Comparison of ENCODE assay signal across 8 mouse cellular contexts in genomic region chr1:155293446-155293845, GRCm38 (mm10). TPM values are rescaled to one million over a fixed set of nuclear protein-coding genes. Genes with fewer than 3 reads are reported as not detected.
DNase-seq lines count a peak whose midpoint lies in the region; ATAC-seq lines count a peak whose summit lies in the region.

No protein-coding gene starts in this region.

- H3K36me3 ChIP-seq in forebrain, embryonic 15.5 days: peaks cover 22% of the 10 kb centered on the region
- H3K36me3 ChIP-seq in kidney, embryonic 14.5 days (ENCODE audit: control insufficient read depth, insufficient read depth, low read length): peaks cover 9% of the 10 kb centered on the region; the same call in 1 of the 2 replicates
- peaks cover 25% of the 10 kb centered on the region for H3K36me3 ChIP-seq in midbrain, embryonic 10.5 days

- intact Hi-C loops in heart, postnatal 25 days (cut with DNase I): loop anchor here (2.0 kb wide), 2 partner anchors 223 to 243 kb away; no protein-coding TSS in a partner anchor

- WGBS in forebrain, embryonic 15.5 days: 5% methylated on average over 3 of the region's 3 CpGs
- WGBS in kidney, embryonic 14.5 days: 16% methylated on average over 3 of the region's 3 CpGs
- 30% methylated on average over 3 of the region's 3 CpGs for WGBS in midbrain, embryonic 10.5 days

- peaks cover 5% of the 10 kb centered on the region for H3K4me1 ChIP-seq in forebrain, embryonic 15.5 days
- no peaks in the 10 kb centered on the region for H3K4me1 ChIP-seq in kidney, embryonic 14.5 days (ENCODE audit: control insufficient read depth, insufficient read depth, low read length)
- peaks cover 2% of the 10 kb centered on the region; the same call in 1 of the 2 replicates for H3K4me1 ChIP-seq in midbrain, embryonic 10.5 days

- H3K9me3 ChIP-seq in forebrain, embryonic 15.5 days: no peaks in the 10 kb centered on the region
- H3K9me3 ChIP-seq in kidney, embryonic 14.5 days (ENCODE audit: control insufficient read depth, low read length): no peaks in the 10 kb centered on the region
- no peaks in the 10 kb centered on the region for H3K9me3 ChIP-seq in midbrain, embryonic 10.5 days (replicated peaks)

- H3K27me3 ChIP-seq in forebrain, embryonic 15.5 days: no peaks in the 10 kb centered on the region
- no peaks in the 10 kb centered on the region for H3K27me3 ChIP-seq in kidney, embryonic 14.5 days (ENCODE audit: control insufficient read depth, insufficient read depth, low read length)
- H3K27me3 ChIP-seq in midbrain, embryonic 10.5 days (ENCODE audit: low read depth, poor library complexity, severe bottlenecking): no peaks in the 10 kb centered on the region

- H3K27ac ChIP-seq in forebrain, embryonic 15.5 days (replicated peaks): peak overlapping the region; percentile 63
- no peak overlapping the region for H3K27ac ChIP-seq in kidney, embryonic 14.5 days (ENCODE audit: low read depth, low read length)
- H3K27ac ChIP-seq in midbrain, embryonic 10.5 days (replicated peaks): no peak overlapping the region

- peak; percentile 10 to 57 for DNase-seq in heart, adult 9 months (ENCODE audit: low spot score in 2 of 2)
- DNase-seq in heart, postnatal 25 days (ENCODE audit: low spot score): no peak
- peak; percentile 78 for DNase-seq in c-Kit-positive CD71-positive TER-119-negative erythroid progenitor cells, embryonic 14.5 days (ENCODE audit: low read depth)
- peak; percentile 37 for DNase-seq in midbrain, embryonic 10.5 days (ENCODE audit: low spot score)
- no peak for DNase-seq in ovary, postnatal 10 days (ENCODE audit: low spot score)

- no peak overlapping the region for H3K4me2 ChIP-seq in forebrain, embryonic 15.5 days (replicated peaks)
- no peak overlapping the region for H3K4me2 ChIP-seq in kidney, embryonic 14.5 days (replicated peaks; ENCODE audit: low read depth, low read length)

- no peak overlapping the region for H3K9ac ChIP-seq in forebrain, embryonic 15.5 days (replicated peaks)
- H3K9ac ChIP-seq in kidney, embryonic 14.5 days (ENCODE audit: low read depth, low read length): no peak overlapping the region

- peak; percentile 94 for ATAC-seq in CD4-positive, CD25-positive, alpha-beta regulatory T cell, adult 4 months
- peak; percentile 88 for ATAC-seq in forebrain, embryonic 15.5 days (replicated peaks)
- peak; percentile 85 for ATAC-seq in kidney, embryonic 14.5 days (ENCODE audit: low FRiP score, low TSS enrichment)

- no peak overlapping the region for H3K4me3 ChIP-seq in forebrain, embryonic 15.5 days
- no peak overlapping the region for H3K4me3 ChIP-seq in kidney, embryonic 14.5 days (ENCODE audit: low read length)
- no peak overlapping the region for H3K4me3 ChIP-seq in midbrain, embryonic 10.5 days

RNA-seq across cellular contexts. Expression of gene BC034090, which starts 49.2 kb away (rescaled TPM):
- total RNA-seq in heart, postnatal 25 days (2021): 10 to 100 TPM; 38.0 to 41.4 TPM
- under 1 TPM; 0.29 to 0.32 TPM for polyA plus RNA-seq in CD4-positive, CD25-positive, alpha-beta regulatory T cell, adult 4 months (2017; shearing (Covaris generic))
- 3.3 and 4.9 TPM in 2 replicates for polyA plus RNA-seq in forebrain, embryonic 15.5 days (2015; fragmentation: Nextera tagmentation; extraction: Ambion mirVana)
- polyA plus RNA-seq in kidney, embryonic 14.5 days (2014; fragmentation: Nextera tagmentation; extraction: Ambion mirVana): 4.7 and 4.9 TPM in 2 replicates
- polyA plus RNA-seq in midbrain, embryonic 10.5 days (2016; fragmentation: Nextera tagmentation; extraction: Ambion mirVana): 5.2 and 7.4 TPM in 2 replicates

Comparison
In these comparisons a context has a peak if more than half of its experiments do, and no peak if none do; other contexts are left out.
1. DNase-seq: peak in heart, adult 9 months (2 of 2), c-Kit-positive CD71-positive TER-119-negative erythroid progenitor cells, embryonic 14.5 days (single experiment) and midbrain, embryonic 10.5 days (single experiment); none in heart, postnatal 25 days (single experiment) and ovary, postnatal 10 days (single experiment).
2. Peak in every context shown above with its lines, with median percentiles within 50 percentile points of each other: ATAC-seq.